Mouse (Mus musculus) liver, embryonic 11.5 days (tissue): ENCODE data around the gene Gm20547. TPM values are rescaled to one million over a fixed set of nuclear protein-coding genes. Genes with fewer than 3 reads are reported as not detected.

Experiments
- ATAC-seq: fragments of 200-750 bp; cut with Nextera tagmentation; replicated peaks from 2 replicates; pipeline ENCODE4 v1.8.0; 2017; ENCODE audit warnings: moderate number of reproducible peaks, mild to moderate bottlenecking, moderate TSS enrichment, moderate library complexity; ENCODE audit not compliant: low FRiP score
- DNase-seq: peaks from one replicate; pipeline ENCODE4 v3.0.0-alpha.2; 2017; ENCODE audit warnings: low spot score
- H3K27ac ChIP-seq: fragments of 300-500 bp; sonication (generic); 2 replicates; pipeline ENCODE4 v1.5.1; 2014; ENCODE audit warnings: mild to moderate bottlenecking, low read depth, low read length, control low read depth
- H3K27me3 ChIP-seq: fragments of 300-500 bp; sonication (generic); replicated peaks from 2 replicates; pipeline ENCODE4 v1.6.1; 2014; ENCODE audit warnings: low read length, mixed read lengths; ENCODE audit not compliant: control insufficient read depth, insufficient read depth
- H3K36me3 ChIP-seq: fragments of 300-500 bp; sonication (generic); 2 replicates; pipeline ENCODE4 v1.6.1; 2014; ENCODE audit warnings: mild to moderate bottlenecking, low read length, moderate library complexity, mixed read lengths; ENCODE audit not compliant: control insufficient read depth, insufficient read depth
- H3K4me1 ChIP-seq: fragments of 300-500 bp; sonication (generic); replicated peaks from 2 replicates; pipeline ENCODE4 v1.6.1; 2014; ENCODE audit warnings: low read length, mixed read lengths; ENCODE audit not compliant: control insufficient read depth, insufficient read depth
- H3K4me2 ChIP-seq: fragments of 300-500 bp; sonication (generic); 2 replicates; pipeline ENCODE4 v1.6.1; 2014; ENCODE audit warnings: mild to moderate bottlenecking, control low read depth, moderate library complexity
- H3K4me3 ChIP-seq: fragments of 300-500 bp; sonication (generic); 2 replicates; pipeline ENCODE4 v1.5.1; 2014; ENCODE audit warnings: low read depth, low read length, control low read depth
- H3K9ac ChIP-seq: fragments of 300-500 bp; sonication (generic); 2 replicates; pipeline ENCODE4 v1.6.1; 2014; ENCODE audit warnings: low read depth, low read length, control low read depth
- H3K9me3 ChIP-seq: fragments of 300-500 bp; sonication (generic); 2 replicates; pipeline ENCODE4 v1.6.1; 2016; ENCODE audit warnings: low read length, inconsistent platforms, mixed read lengths; ENCODE audit not compliant: control insufficient read depth
- WGBS: fragments of 180-500 bp; shearing (Covaris S2); extraction: QIAGEN DNeasy Blood & Tissue Kit; methylation state at CpG from one replicate; pipeline ENCODE4 v1.1.7; 2014; 5-methylcytosine and 5-hydroxymethylcytosine counted together
- polyA plus RNA-seq: library from polyadenylated mRNA; unstranded; fragments of >200 nt; fragmentation: Nextera tagmentation; extraction: Ambion mirVana; gene quantifications from 2 replicates; pipeline ENCODE4 v1.2.1, GENCODE M21; 2014

Gene Gm20547
- 0.09 TPM in 1 of 2 replicates, not detected in the other for polyA plus RNA-seq

DNA sequence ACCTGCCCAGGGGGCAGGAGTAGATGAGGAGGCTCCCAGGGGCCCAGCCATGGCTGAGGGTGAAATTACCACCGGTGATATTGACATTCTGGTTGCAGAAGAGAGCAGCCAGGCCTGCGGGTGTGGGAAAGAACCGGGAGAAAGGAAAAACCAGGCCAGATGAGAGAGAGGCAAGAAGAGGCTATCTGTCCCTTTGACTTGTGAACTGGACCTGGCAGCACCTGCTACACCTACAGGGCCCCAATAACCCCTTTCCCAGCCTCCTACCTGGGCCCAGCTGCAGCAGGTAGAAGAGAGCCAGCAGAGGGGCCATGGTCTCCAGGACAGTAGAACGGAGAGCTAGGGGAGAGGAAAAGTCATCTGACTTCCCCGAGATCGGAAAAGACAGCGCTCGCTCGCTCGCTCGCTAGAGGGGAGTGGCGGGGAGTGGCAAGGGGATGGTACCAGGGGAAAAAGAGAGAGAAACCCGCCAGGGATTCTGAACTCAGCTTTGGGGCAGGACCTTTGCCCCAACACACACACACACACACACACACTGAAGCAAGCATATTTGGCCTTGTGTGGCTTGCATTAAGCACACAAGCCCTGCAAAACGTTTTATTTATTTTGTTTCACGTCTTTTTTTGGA is at the start of gene Gm20547:
Gene Gm20547, minus strand, starts transcription at position 360 of the 628 bp plus-strand sequence.
- no peak; the same call in 1 of the 2 replicates for ATAC-seq

DNA sequence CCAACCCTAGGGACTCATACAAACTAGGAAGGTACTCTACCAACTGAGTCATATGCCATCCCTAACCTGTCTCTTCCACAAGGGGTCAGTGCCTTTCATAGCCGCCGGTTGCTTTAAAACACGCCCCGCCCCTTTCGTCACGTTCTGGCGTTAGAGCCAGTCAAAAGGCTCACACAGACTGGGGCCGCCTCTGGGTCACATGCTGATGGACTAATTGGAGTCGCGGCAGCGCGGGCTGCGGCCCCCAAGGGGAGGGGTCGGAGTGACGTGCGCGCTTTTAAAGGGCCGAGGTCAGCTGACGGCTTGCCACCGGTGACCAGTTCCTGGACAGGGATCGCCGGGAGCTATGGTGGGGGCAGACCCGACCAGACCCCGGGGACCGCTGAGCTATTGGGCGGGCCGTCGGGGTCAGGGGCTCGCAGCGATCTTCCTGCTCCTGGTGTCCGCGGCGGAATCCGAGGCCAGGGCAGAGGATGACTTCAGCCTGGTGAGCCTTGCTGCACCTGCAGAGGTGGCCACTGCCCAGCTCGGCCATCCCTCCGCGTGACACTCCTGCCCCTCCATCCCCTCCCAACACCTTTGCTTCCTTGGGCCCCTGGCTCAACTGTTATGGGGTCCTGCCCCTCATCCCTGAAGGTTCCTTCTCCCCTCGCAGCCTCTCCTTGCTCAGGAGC is 49.4 kb upstream of the Gm20547 start, which contains the start of gene Neu1:
Gene Neu1, plus strand, starts transcription at position 193 of the 674 bp plus-strand sequence.
- Histone ChIP-seq H3K9ac (peak within 1 kb of the TSS; percentile 82), H3K4me3 (peak within 1 kb of the TSS; percentile 67), H3K4me2 (peak within 1 kb of the TSS; percentile 97), H3K27ac (peak within 1 kb of the TSS; percentile 28; the same call in 1 of the 2 replicates), H3K27me3 (no peaks in the 10 kb centered on the region), H3K36me3 (no peaks in the 10 kb centered on the region; the same call in 1 of the 2 replicates), H3K9me3 (no peaks in the 10 kb centered on the region), H3K4me1 (peaks cover 15% of the 10 kb centered on the region)
- under 1% methylated on average over 38 of the region's 38 CpGs for WGBS
- ATAC-seq (peak; percentile 95), DNase-seq (peak; percentile 93)

More for the DNA sequence above, at the start of gene Gm20547:
- H3K36me3 ChIP-seq, result no peaks in the 10 kb centered on the region
- peaks cover 12% of the 10 kb centered on the region; the same call in 1 of the 2 replicates for H3K4me1 ChIP-seq
- H3K4me3 ChIP-seq, result 0 out of 2 replicates have a peak within 1 kb of the TSS, but pooled peaks have one; percentile 9
- no peak within 1 kb of the TSS for H3K27ac ChIP-seq
- H3K4me2 ChIP-seq, result peak within 1 kb of the TSS; percentile 48
- DNase-seq, result no peak
- no peak within 1 kb of the TSS; the same call in 1 of the 2 replicates for H3K9ac ChIP-seq
- H3K27me3 ChIP-seq, result no peaks in the 10 kb centered on the region
- 17% methylated on average over 15 of the region's 15 CpGs for WGBS
- no peaks in the 10 kb centered on the region for H3K9me3 ChIP-seq

GRCm38 (mm10) chr17:34928841-34929240 is 47.0 kb upstream of the Gm20547 start:
- no peak overlapping the region for H3K27ac ChIP-seq
- DNase-seq (no peak), ATAC-seq (no peak)
- no peaks in the 10 kb centered on the region for H3K27me3 ChIP-seq
- H3K4me2 ChIP-seq, result no peak overlapping the region
- no peaks in the 10 kb centered on the region for H3K9me3 ChIP-seq
- H3K36me3 ChIP-seq, result no peaks in the 10 kb centered on the region; the same call in 1 of the 2 replicates
- WGBS, result 40% methylated on average over 4 of the region's 4 CpGs
- peaks cover 9% of the 10 kb centered on the region for H3K4me1 ChIP-seq
- H3K4me3 ChIP-seq, result no peak overlapping the region
- H3K9ac ChIP-seq, result no peak overlapping the region

- Histone ChIP-seq H3K27me3 (no peaks in the 10 kb centered on the region), H3K4me3 (no peak overlapping the region), H3K9ac (no peak overlapping the region), H3K4me2 (no peak overlapping the region), H3K36me3 (no peaks in the 10 kb centered on the region; the same call in 1 of the 2 replicates), H3K27ac (no peak overlapping the region), H3K4me1 (peaks cover 5% of the 10 kb centered on the region), H3K9me3 (no peaks in the 10 kb centered on the region)
- ATAC-seq (no peak), DNase-seq (no peak)
- 80% methylated on average over 18 of the region's 18 CpGs for WGBS
These were observed 45.6 kb upstream of the Gm20547 start for GRCm38 (mm10) chr17:34927306-34928019.

- H3K27me3 ChIP-seq, result no peaks in the 10 kb centered on the region
- H3K9me3 ChIP-seq, result no peaks in the 10 kb centered on the region
- H3K36me3 ChIP-seq, result no peaks in the 10 kb centered on the region
- DNase-seq (no peak), ATAC-seq (no peak)
- H3K4me3 ChIP-seq, result no peak overlapping the region
- H3K9ac ChIP-seq, result no peak overlapping the region
- H3K4me1 ChIP-seq, result no peaks in the 10 kb centered on the region
- 70% methylated on average over 5 of the region's 5 CpGs for WGBS
- no peak overlapping the region for H3K4me2 ChIP-seq
- H3K27ac ChIP-seq, result no peak overlapping the region
These were observed 42.4 kb upstream of the Gm20547 start for GRCm38 (mm10) chr17:34924258-34924657.

DNA sequence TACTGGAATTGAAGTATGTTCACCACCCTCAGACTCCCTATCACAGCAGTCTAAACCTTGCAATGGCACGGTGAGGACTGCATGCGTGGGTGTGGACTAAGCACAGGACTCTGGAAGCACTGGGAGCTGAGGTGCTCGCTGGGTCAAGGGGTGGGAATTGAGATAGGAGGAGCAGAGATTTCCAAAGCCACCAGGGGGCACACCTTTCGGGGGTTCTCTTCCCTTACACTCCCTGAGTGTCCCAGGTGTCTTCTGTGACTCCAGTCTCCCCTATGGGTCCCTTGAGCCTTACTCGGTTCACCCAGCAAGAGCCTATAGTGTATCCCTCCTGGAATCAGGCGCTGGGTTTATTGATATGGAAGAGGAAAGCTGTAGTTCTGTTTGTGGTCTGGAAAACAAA is 41.1 kb upstream of the Gm20547 start:
- no peak overlapping the region for H3K4me2 ChIP-seq
- H3K9ac ChIP-seq, result no peak overlapping the region
- 42% methylated on average over 6 of the region's 6 CpGs for WGBS
- H3K27ac ChIP-seq, result no peak overlapping the region
- H3K4me1 ChIP-seq, result no peaks in the 10 kb centered on the region
- H3K36me3 ChIP-seq, result no peaks in the 10 kb centered on the region
- H3K4me3 ChIP-seq, result no peak overlapping the region
- H3K27me3 ChIP-seq, result no peaks in the 10 kb centered on the region
- no peak for DNase-seq
- H3K9me3 ChIP-seq, result no peaks in the 10 kb centered on the region
- no peak for ATAC-seq

- no peak overlapping the region for H3K9ac ChIP-seq
- DNase-seq (no peak), ATAC-seq (no peak)
These were observed 35.3 kb upstream of the Gm20547 start for GRCm38 (mm10) chr17:34917188-34917587.

GRCm38 (mm10) chr17:34916316-34916715 is 34.5 kb upstream of the Gm20547 start:
- whole genome bisulfite sequencing, result 80% methylated on average over 5 of the region's 5 CpGs
- H3K4me2 ChIP-seq, result no peak overlapping the region
- no peak overlapping the region for H3K9ac ChIP-seq
- peaks cover 10% of the 10 kb centered on the region for H3K4me1 ChIP-seq
- H3K36me3 ChIP-seq, result peaks cover 25% of the 10 kb centered on the region
- no peak overlapping the region for H3K4me3 ChIP-seq
- DNase-seq (no peak), ATAC-seq (no peak)
- H3K9me3 ChIP-seq, result no peaks in the 10 kb centered on the region
- no peaks in the 10 kb centered on the region for H3K27me3 ChIP-seq
- H3K27ac ChIP-seq, result no peak overlapping the region

More at GRCm38 (mm10) chr17:34917188-34917587, 35.3 kb upstream of the Gm20547 start:
- Histone ChIP-seq H3K27me3 (no peaks in the 10 kb centered on the region), H3K4me1 (peaks cover 10% of the 10 kb centered on the region), H3K4me3 (no peak overlapping the region), H3K4me2 (no peak overlapping the region), H3K27ac (no peak overlapping the region), H3K36me3 (peaks cover 16% of the 10 kb centered on the region), H3K9me3 (no peaks in the 10 kb centered on the region)
- 70% methylated on average over 9 of the region's 9 CpGs for WGBS
